Mouse (Mus musculus) stomach, postnatal 0 days (tissue): ENCODE data around the gene Ina.

Source experiments
- CTCF ChIP-seq: IDR thresholded peaks from 2 replicates; pipeline ENCODE4 v1.5.1; 2016; ENCODE audit warnings: antibody characterized with exemption, low read depth, mild to moderate bottlenecking, moderate library complexity
- EP300 ChIP-seq: optimal IDR thresholded peaks from 2 replicates; pipeline ENCODE3; 2016; ENCODE audit warnings: antibody characterized with exemption

GRCm38 (mm10) chr19:47024954-47025353 is 10.5 kb downstream of the Ina start:
- TF ChIP-seq CTCF = no peak
- no peak for TF ChIP-seq EP300
